ENCODE assay signal across 16 mouse cellular contexts in genomic region chr2:5125506-5125905, GRCm38 (mm10). TPM values are rescaled to one million over a fixed set of nuclear protein-coding genes. Genes with fewer than 3 reads are reported as not detected.
DNase-seq lines count a peak whose midpoint lies in the region; ATAC-seq and TF ChIP-seq lines count a peak whose summit lies in the region.
"Had no signal": no experiment of that assay in that cellular context is flagged by ENCODE, and none has a peak within 500 bp of the region (broad histone marks: within the 10 kb centered on the region; RNA-seq: fewer than 3 reads in every experiment).

No protein-coding gene starts in this region.

- no peak for TF ChIP-seq CTCF in heart, postnatal 0 days (IDR thresholded peaks at IDR 0.05; ENCODE audit: low read depth)
- no peak for TF ChIP-seq CTCF in liver, embryonic 14.5 days (IDR thresholded peaks at IDR 0.05; ENCODE audit: low read depth)

- no peak overlapping the region for H3K9ac ChIP-seq in heart, embryonic 12.5 days
- no peak overlapping the region for H3K9ac ChIP-seq in kidney, embryonic 16.5 days (replicated peaks; ENCODE audit: low read length)
- H3K9ac ChIP-seq in heart, postnatal 0 days (replicated peaks; ENCODE audit: low read depth, low read length) = no peak overlapping the region
- H3K9ac ChIP-seq in liver, embryonic 14.5 days (replicated peaks) = no peak overlapping the region
- no peak overlapping the region for H3K9ac ChIP-seq in intestine, embryonic 15.5 days
- H3K9ac ChIP-seq: embryonic facial prominence, embryonic 13.5 days; forebrain, embryonic 12.5 days; hindbrain, embryonic 14.5 days; midbrain, embryonic 13.5 days had no signal

- H3K27ac ChIP-seq in heart, embryonic 12.5 days (ENCODE audit: poor library complexity, severe bottlenecking) = peak overlapping the region; percentile 63
- peak overlapping the region; percentile 34; the same call in 1 of the 2 replicates for H3K27ac ChIP-seq in kidney, embryonic 16.5 days (ENCODE audit: low read length)
- H3K27ac ChIP-seq in heart, postnatal 0 days (ENCODE audit: low read depth) = peak overlapping the region; percentile 13; the same call in 1 of the 2 replicates
- H3K27ac ChIP-seq in liver, embryonic 14.5 days = no peak overlapping the region
- no peak overlapping the region for H3K27ac ChIP-seq in intestine, embryonic 15.5 days
- H3K27ac ChIP-seq: embryonic facial prominence, embryonic 13.5 days; forebrain, embryonic 12.5 days; hindbrain, embryonic 14.5 days; layer of hippocampus, adult 2 months; midbrain, embryonic 13.5 days had no signal

- ATAC-seq in heart, embryonic 12.5 days (ENCODE audit: insufficient number of reproducible peaks, low FRiP score) = peak; percentile 79
- ATAC-seq in kidney, embryonic 16.5 days (ENCODE audit: low FRiP score, low TSS enrichment) = peak; percentile 79
- ATAC-seq in heart, postnatal 0 days (ENCODE audit: insufficient read depth, low read depth) = peak; percentile 39; the same call in 1 of the 2 replicates
- peak; percentile 21; the same call in 1 of the 2 replicates for ATAC-seq in liver, embryonic 14.5 days (ENCODE audit: insufficient read depth)
- ATAC-seq in intestine, embryonic 15.5 days = no peak
- ATAC-seq: midbrain, embryonic 13.5 days had no signal

- H3K9me3 ChIP-seq in heart, embryonic 12.5 days (replicated peaks) = no peaks in the 10 kb centered on the region
- H3K9me3 ChIP-seq in kidney, embryonic 16.5 days (ENCODE audit: low read length) = no peaks in the 10 kb centered on the region
- no peaks in the 10 kb centered on the region for H3K9me3 ChIP-seq in heart, postnatal 0 days (replicated peaks; ENCODE audit: control insufficient read depth, low read length)
- no peaks in the 10 kb centered on the region for H3K9me3 ChIP-seq in liver, embryonic 14.5 days (ENCODE audit: control insufficient read depth, low read length)
- H3K9me3 ChIP-seq in intestine, embryonic 15.5 days = no peaks in the 10 kb centered on the region
- H3K9me3 ChIP-seq: embryonic facial prominence, embryonic 13.5 days; forebrain, embryonic 12.5 days; midbrain, embryonic 13.5 days had no signal

- 5% methylated on average over 6 of the region's 6 CpGs for WGBS in heart, embryonic 12.5 days
- WGBS in kidney, embryonic 16.5 days = 9% methylated on average over 6 of the region's 6 CpGs
- WGBS in heart, postnatal 0 days = 4% methylated on average over 6 of the region's 6 CpGs
- 7% methylated on average over 6 of the region's 6 CpGs for WGBS in liver, embryonic 14.5 days (ENCODE audit: insufficient replicate concordance)
- WGBS in intestine, embryonic 15.5 days = 22% methylated on average over 6 of the region's 6 CpGs

- H3K4me1 ChIP-seq in heart, embryonic 12.5 days (replicated peaks) = peaks cover 27% of the 10 kb centered on the region
- peaks cover 25% of the 10 kb centered on the region for H3K4me1 ChIP-seq in kidney, embryonic 16.5 days (ENCODE audit: insufficient read depth, low read length)
- no peaks in the 10 kb centered on the region for H3K4me1 ChIP-seq in heart, postnatal 0 days (ENCODE audit: control insufficient read depth, insufficient read depth)
- 0 out of 4 replicates have a peak, but pooled peaks cover 0 to 1% of the 10 kb centered on the region in 2 experiments for H3K4me1 ChIP-seq in liver, embryonic 14.5 days (replicated peaks; ENCODE audit: control insufficient read depth in 2 of 2, insufficient read depth in 2 of 2, low read length in 1 of 2)
- H3K4me1 ChIP-seq in intestine, embryonic 15.5 days (replicated peaks) = peaks cover 11% of the 10 kb centered on the region; the same call in 1 of the 2 replicates

- DNase-seq in heart, adult 8-10 months (ENCODE audit: low spot score) = no peak
- DNase-seq in kidney, adult 18-20 months = no peak
- peak; percentile 43 for DNase-seq in heart, postnatal 0 days (ENCODE audit: low spot score)
- DNase-seq in liver, embryonic 14.5 days (ENCODE audit: low read depth in 3 of 3, low spot score in 3 of 3) = no peak
- no peak for DNase-seq in lung, postnatal 10 days
- DNase-seq: cerebellum, adult 8-10 months; lung, adult 18-20 months; spleen, adult 18-20 months had no signal

- TF ChIP-seq EP300 in heart, postnatal 0 days (IDR thresholded peaks at IDR 0.05; ENCODE audit: low read depth) = no peak
- TF ChIP-seq EP300 in liver, embryonic 14.5 days (IDR thresholded peaks at IDR 0.05; ENCODE audit: low read depth) = no peak

- no peak overlapping the region; the same call in 1 of the 2 replicates for H3K4me2 ChIP-seq in heart, embryonic 12.5 days
- no peak overlapping the region for H3K4me2 ChIP-seq in kidney, embryonic 16.5 days (replicated peaks; ENCODE audit: low read depth, low read length)
- no peak overlapping the region for H3K4me2 ChIP-seq in heart, postnatal 0 days (ENCODE audit: low read depth, low read length)
- no peak overlapping the region for H3K4me2 ChIP-seq in liver, embryonic 14.5 days (ENCODE audit: low read depth)
- no peak overlapping the region for H3K4me2 ChIP-seq in intestine, embryonic 15.5 days (replicated peaks)
- H3K4me2 ChIP-seq: embryonic facial prominence, embryonic 13.5 days; forebrain, embryonic 12.5 days; hindbrain, embryonic 14.5 days; midbrain, embryonic 13.5 days had no signal

- H3K4me3 ChIP-seq in heart, embryonic 12.5 days = no peak overlapping the region
- no peak overlapping the region for H3K4me3 ChIP-seq in kidney, embryonic 16.5 days (ENCODE audit: low read length)
- no peak overlapping the region for H3K4me3 ChIP-seq in heart, postnatal 0 days (ENCODE audit: low read depth, low read length)
- H3K4me3 ChIP-seq in liver, embryonic 14.5 days (ENCODE audit: insufficient read depth in 1 of 2, low read depth in 2 of 2, low read length in 2 of 2) = no peak overlapping the region
- H3K4me3 ChIP-seq in intestine, embryonic 15.5 days (replicated peaks) = no peak overlapping the region
- H3K4me3 ChIP-seq: embryonic facial prominence, embryonic 13.5 days; forebrain, embryonic 12.5 days; layer of hippocampus, adult 2 months; midbrain, embryonic 13.5 days had no signal

- H3K27me3 ChIP-seq in heart, embryonic 12.5 days (replicated peaks) = no peaks in the 10 kb centered on the region
- no peaks in the 10 kb centered on the region for H3K27me3 ChIP-seq in kidney, embryonic 16.5 days (ENCODE audit: insufficient read depth, low read length)
- no peaks in the 10 kb centered on the region for H3K27me3 ChIP-seq in heart, postnatal 0 days (ENCODE audit: control insufficient read depth, insufficient read depth, low read length)
- H3K27me3 ChIP-seq in liver, embryonic 14.5 days (ENCODE audit: control insufficient read depth, insufficient read depth, low read length) = no peaks in the 10 kb centered on the region
- no peaks in the 10 kb centered on the region for H3K27me3 ChIP-seq in intestine, embryonic 15.5 days (replicated peaks)
- H3K27me3 ChIP-seq: embryonic facial prominence, embryonic 13.5 days; forebrain, embryonic 12.5 days; midbrain, embryonic 13.5 days had no signal

- no peaks in the 10 kb centered on the region for H3K36me3 ChIP-seq in heart, embryonic 12.5 days
- no peaks in the 10 kb centered on the region for H3K36me3 ChIP-seq in kidney, embryonic 16.5 days (ENCODE audit: insufficient read depth, low read length)
- no peaks in the 10 kb centered on the region for H3K36me3 ChIP-seq in heart, postnatal 0 days (replicated peaks; ENCODE audit: control insufficient read depth, insufficient read depth, low read length)
- no peaks in the 10 kb centered on the region for H3K36me3 ChIP-seq in liver, embryonic 14.5 days (replicated peaks; ENCODE audit: control insufficient read depth, insufficient read depth, low read depth)
- H3K36me3 ChIP-seq in intestine, embryonic 15.5 days = no peaks in the 10 kb centered on the region
- H3K36me3 ChIP-seq: embryonic facial prominence, embryonic 13.5 days; forebrain, embryonic 12.5 days; midbrain, embryonic 13.5 days had no signal

RNA-seq across cellular contexts. Expression of gene Ccdc3, which starts 12.1 kb away (rescaled TPM):
- polyA plus RNA-seq in heart, embryonic 12.5 days (2016; fragmentation: Nextera tagmentation; extraction: Ambion mirVana) = 14.2 and 16.2 TPM in 2 replicates
- total RNA-seq in heart, adult 8-10 months (2022) = 1 to 10 TPM; 2.2 to 3.2 (median 3.1) TPM
- 12.1 and 13.1 TPM in 2 replicates for polyA plus RNA-seq in kidney, embryonic 16.5 days (2015; fragmentation: Nextera tagmentation; extraction: Ambion mirVana)
- 7.3 and 9.7 TPM in 2 replicates for total RNA-seq in heart, postnatal 0 days (2014; rRNA removed; ENCODE audit: low replicate concordance)
- polyA plus RNA-seq in heart, postnatal 0 days (2015; fragmentation: Nextera tagmentation; extraction: Ambion mirVana) = 3.5 and 3.7 TPM in 2 replicates
- 2.2 and 2.7 TPM in 2 replicates for polyA plus RNA-seq in liver, embryonic 14.5 days (2012; rRNA removed)
- 2.7 and 3.0 TPM in 2 replicates for polyA plus RNA-seq in liver, embryonic 14.5 days (2014; fragmentation: Nextera tagmentation; extraction: Ambion mirVana)
- polyA plus RNA-seq in intestine, embryonic 15.5 days (2015; fragmentation: Nextera tagmentation; extraction: Ambion mirVana) = 9.2 and 10.3 TPM in 2 replicates

Comparison
In these comparisons a context has a peak if more than half of its experiments do, and no peak if none do; other contexts are left out.
1. H3K27ac ChIP-seq: peak in heart, embryonic 12.5 days (single experiment), kidney, embryonic 16.5 days (single experiment) and heart, postnatal 0 days (single experiment); none in liver, embryonic 14.5 days (single experiment) and intestine, embryonic 15.5 days (single experiment).